Mouse (Mus musculus) stomach, embryonic 16.5 days (tissue): Measurements from ENCODE around the gene Mad2l1bp. TPM values are rescaled to one million over a fixed set of nuclear protein-coding genes. Genes with fewer than 3 reads are reported as not detected.
A peak's percentile ranks its signal among the peaks of the same experiment; 100 is the strongest.

ENCODE experiments used
- ATAC-seq: fragments of 200-750 bp; cut with Nextera tagmentation; 2 replicates; pipeline ENCODE4 v1.8.0; 2017; ENCODE audit warnings: moderate number of reproducible peaks, moderate TSS enrichment; ENCODE audit not compliant: insufficient read depth, low FRiP score
- H3K27ac ChIP-seq: fragments of 300-500 bp; sonication (generic); 2 replicates; pipeline ENCODE4 v1.5.1; 2014; ENCODE audit warnings: low read length
- H3K27me3 ChIP-seq: fragments of 300-500 bp; sonication (generic); 2 replicates; pipeline ENCODE4 v1.6.1; 2014; ENCODE audit warnings: low read length, control low read depth, mixed read lengths; ENCODE audit not compliant: control insufficient read depth, insufficient read depth
- H3K36me3 ChIP-seq: fragments of 300-500 bp; sonication (generic); 2 replicates; pipeline ENCODE4 v1.6.1; 2014; ENCODE audit warnings: low read length; ENCODE audit not compliant: control insufficient read depth, insufficient read depth
- H3K4me1 ChIP-seq: fragments of 300-500 bp; sonication (generic); 2 replicates; pipeline ENCODE4 v1.6.1; 2014; ENCODE audit warnings: low read length, control low read depth, mixed read lengths; ENCODE audit not compliant: control insufficient read depth, insufficient read depth
- H3K4me2 ChIP-seq: fragments of 300-500 bp; sonication (generic); 2 replicates; pipeline ENCODE4 v1.6.1; 2014; ENCODE audit warnings: low read depth, low read length, mixed read lengths
- H3K4me3 ChIP-seq: fragments of 300-500 bp; sonication (generic); replicated peaks from 2 replicates; pipeline ENCODE4 v1.5.1; 2014; ENCODE audit warnings: mild to moderate bottlenecking, low read length
- H3K9ac ChIP-seq: fragments of 300-500 bp; sonication (generic); 2 replicates; pipeline ENCODE4 v1.6.1; 2014; ENCODE audit warnings: low read length
- H3K9me3 ChIP-seq: fragments of 300-500 bp; sonication (generic); replicated peaks from 2 replicates; pipeline ENCODE4 v1.6.1; 2016; ENCODE audit warnings: low read length, control low read depth; ENCODE audit not compliant: control insufficient read depth
- WGBS: fragments of 180-500 bp; shearing (Covaris S2); extraction: QIAGEN DNeasy Blood & Tissue Kit; methylation state at CpG from one replicate; pipeline ENCODE4 v1.1.7; 2014; 5-methylcytosine and 5-hydroxymethylcytosine counted together
- polyA plus RNA-seq: library from polyadenylated mRNA; unstranded; fragments of >200 nt; fragmentation: Nextera tagmentation; extraction: Ambion mirVana; gene quantifications from 2 replicates; pipeline ENCODE4 v1.2.1, GENCODE M21; 2015

Mad2l1bp gene
- polyA plus RNA-seq, 1 experiment from 2014 or later, result 33.9 TPM

DNA sequence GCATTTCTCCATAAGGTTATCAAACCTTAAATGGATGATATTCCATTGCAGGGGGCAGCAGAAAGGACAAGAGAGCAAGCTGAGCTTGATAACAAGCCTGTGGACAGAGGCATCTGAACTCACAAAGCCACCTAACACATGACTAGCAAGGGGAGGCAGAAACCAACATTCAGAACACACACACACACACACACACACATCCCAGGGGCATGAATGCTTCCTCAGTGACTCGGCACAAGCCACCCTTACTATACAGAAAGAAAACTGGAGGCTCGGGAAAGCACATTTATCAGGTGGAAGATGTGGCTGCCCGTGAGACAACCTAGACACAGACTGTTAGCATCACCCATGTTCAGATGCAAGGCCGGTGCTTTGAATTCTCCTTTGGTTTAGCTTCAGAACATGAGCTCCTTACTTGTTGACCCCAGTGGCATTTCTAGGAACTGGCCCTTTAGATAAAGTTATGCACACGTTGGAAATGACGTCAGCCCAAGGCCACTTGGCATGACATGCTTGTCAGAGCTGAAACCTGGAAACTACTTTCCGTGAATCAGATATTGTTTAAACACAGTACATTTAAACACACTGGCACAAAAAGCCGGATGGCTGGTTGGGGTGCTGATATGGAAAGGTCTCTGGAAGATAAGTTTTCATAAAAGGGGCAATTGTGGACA, 14.7 kb downstream of the Mad2l1bp start:
- WGBS, result 63% methylated on average over 8 of the region's 8 CpGs
- no peak overlapping the region for H3K27ac ChIP-seq
- ATAC-seq, result no peak

DNA sequence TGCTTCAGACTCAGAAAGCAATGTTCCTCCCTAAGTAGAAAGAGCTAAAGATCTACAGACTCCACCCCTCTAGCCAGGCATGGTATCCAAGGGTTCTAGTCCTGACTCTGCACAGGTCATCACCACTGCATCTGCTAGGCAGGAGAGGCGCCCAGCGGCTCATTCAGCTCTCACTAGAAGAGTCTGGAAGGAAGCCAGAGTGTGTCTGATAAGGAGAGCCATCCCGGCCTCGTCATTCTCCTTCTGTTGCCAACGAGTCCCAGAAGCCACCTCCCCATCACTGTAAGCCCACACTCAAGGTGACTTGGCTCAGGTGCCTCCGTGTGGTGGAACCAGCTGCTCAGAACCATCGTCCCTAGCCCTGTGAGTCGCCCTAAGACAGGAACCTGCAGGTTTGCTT, 20.5 kb downstream of the Mad2l1bp start:
- ATAC-seq, result no peak

More for the DNA sequence above, 14.7 kb downstream of the Mad2l1bp start:
- no peaks in the 10 kb centered on the region for H3K36me3 ChIP-seq
- no peak overlapping the region for H3K4me2 ChIP-seq
- no peak overlapping the region for H3K4me3 ChIP-seq
- no peaks in the 10 kb centered on the region; the same call in 1 of the 2 replicates for H3K4me1 ChIP-seq
- no peaks in the 10 kb centered on the region for H3K27me3 ChIP-seq
- H3K9ac ChIP-seq, result no peak overlapping the region
- H3K9me3 ChIP-seq, result no peaks in the 10 kb centered on the region

DNA sequence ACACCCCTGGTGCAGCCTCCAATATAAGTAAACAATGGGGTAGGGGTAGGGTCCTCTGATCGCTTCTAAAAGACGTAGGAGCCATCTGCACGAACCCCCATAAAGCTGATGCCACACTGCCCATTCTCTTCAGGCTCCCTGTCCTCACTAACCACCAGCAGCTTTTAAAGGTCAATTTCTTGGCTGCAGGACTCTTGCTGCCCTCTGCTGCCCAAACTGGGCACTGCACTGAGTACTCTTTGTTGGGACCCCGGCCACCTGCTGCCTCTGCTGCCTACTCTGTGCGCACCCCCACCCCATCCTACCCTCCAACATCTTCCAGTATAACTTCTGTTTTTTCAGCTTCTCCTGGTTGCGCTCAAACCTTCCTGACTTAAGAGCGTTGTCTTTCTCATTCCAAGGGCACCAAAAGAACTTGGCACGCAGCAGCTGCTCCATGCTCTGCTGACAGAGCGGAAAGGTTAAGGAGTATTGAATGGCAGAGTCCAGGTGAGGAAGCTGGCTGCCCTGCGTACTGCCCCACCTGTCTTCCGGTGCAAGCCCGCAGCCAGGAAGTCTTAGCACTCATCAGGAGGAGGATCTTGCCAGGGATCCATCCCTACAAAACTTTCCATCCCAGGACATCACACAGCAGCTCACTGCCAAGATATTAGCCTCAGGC, 21.2 kb downstream of the Mad2l1bp start:
- WGBS, result 15% methylated on average over 12 of the region's 12 CpGs
- Histone ChIP-seq H3K4me1 (0 out of 2 replicates have a peak, but pooled peaks cover 2% of the 10 kb centered on the region), H3K27ac (no peak overlapping the region), H3K9me3 (no peaks in the 10 kb centered on the region), H3K36me3 (0 out of 2 replicates have a peak, but pooled peaks cover 9% of the 10 kb centered on the region), H3K27me3 (no peaks in the 10 kb centered on the region), H3K4me2 (no peak overlapping the region), H3K9ac (no peak overlapping the region), H3K4me3 (no peak overlapping the region)
- no peak; the same call in 1 of the 2 replicates for ATAC-seq

More for the DNA sequence above, 20.5 kb downstream of the Mad2l1bp start:
- no peak overlapping the region for H3K27ac ChIP-seq
- no peak overlapping the region for H3K9ac ChIP-seq
- WGBS, result 65% methylated on average over 8 of the region's 8 CpGs
- 0 out of 2 replicates have a peak, but pooled peaks cover 2% of the 10 kb centered on the region for H3K4me1 ChIP-seq
- 0 out of 2 replicates have a peak, but pooled peaks cover 6% of the 10 kb centered on the region for H3K36me3 ChIP-seq
- no peak overlapping the region for H3K4me3 ChIP-seq
- H3K9me3 ChIP-seq, result no peaks in the 10 kb centered on the region
- H3K4me2 ChIP-seq, result no peak overlapping the region
- H3K27me3 ChIP-seq, result no peaks in the 10 kb centered on the region

DNA sequence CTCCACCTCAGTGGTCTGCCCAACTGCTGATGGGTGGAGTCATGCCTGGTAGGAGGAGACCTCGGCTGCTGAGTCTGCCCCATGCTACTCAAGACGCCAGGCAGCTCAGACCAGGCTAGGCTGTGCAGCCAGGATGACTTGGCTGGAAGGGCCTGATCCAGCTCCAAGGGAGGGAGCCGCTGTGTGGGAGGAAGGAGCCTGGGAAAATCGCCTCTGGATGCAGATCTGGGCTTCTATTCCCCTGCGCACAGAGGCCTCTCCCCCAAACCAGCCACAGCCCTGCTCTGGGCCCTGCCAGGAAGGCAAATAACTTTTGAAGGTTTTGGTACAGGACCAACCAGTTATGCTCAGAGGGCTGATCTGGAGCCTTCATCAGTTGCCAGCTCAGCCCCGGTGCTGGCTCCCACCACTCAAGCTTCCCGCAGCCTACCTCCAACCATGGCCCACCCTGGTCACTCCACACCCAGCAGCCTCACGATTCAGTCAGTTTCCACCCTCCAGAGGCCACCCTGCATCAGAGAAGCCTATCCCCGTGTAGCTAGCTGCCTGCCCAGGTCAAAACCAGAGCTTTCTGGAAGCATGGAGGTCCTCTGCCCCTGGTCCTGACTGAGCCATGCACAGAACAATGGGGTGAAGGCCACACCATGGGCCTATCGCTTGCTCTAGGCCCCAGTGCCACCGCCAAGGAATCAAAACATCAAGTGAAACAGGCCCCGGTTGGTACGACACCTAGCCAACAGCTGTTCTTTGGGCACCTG, 23.4 kb downstream of the Mad2l1bp start:
- WGBS, result 71% methylated on average over 13 of the region's 13 CpGs
- Histone ChIP-seq H3K4me3 (no peak overlapping the region), H3K27ac (peak overlapping the region; percentile 54), H3K9me3 (no peaks in the 10 kb centered on the region), H3K9ac (peak overlapping the region; percentile 20; the same call in 1 of the 2 replicates), H3K27me3 (no peaks in the 10 kb centered on the region), H3K36me3 (0 out of 2 replicates have a peak, but pooled peaks cover 19% of the 10 kb centered on the region), H3K4me2 (no peak overlapping the region), H3K4me1 (0 out of 2 replicates have a peak, but pooled peaks cover 2% of the 10 kb centered on the region)
- ATAC-seq, result peak; percentile 34; the same call in 1 of the 2 replicates

DNA sequence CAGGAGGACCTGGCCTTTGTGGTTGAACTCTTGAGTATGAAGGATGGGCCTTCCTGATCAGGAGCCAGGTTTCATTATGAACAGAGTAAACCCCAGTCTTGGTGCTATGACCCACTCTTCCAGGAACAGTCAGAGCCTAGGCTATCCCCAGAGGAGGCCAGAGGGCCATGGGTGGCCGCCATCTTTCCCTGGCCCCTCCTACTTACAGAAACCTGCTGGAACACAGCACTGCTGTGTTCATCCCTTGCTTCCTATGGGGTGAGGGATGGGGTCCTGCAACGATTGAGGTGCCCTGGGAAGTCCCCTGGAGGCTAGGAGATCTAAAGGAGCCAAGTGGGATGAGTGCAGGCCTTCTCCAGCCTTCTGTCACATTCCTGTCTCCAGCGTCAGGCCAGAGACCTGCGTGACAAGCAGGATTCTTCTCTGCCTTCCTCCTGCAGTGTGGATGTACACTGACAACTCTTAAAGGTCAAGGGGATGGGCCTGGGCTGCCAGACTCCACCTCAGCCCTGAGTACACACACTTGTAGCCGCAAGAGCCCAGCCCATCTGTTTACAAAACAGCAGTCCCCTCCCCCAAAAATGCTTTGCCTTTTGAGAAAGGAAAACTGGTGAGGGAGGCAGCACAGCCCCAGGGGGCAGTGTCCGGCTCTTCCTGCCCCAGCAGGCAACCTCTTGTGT, 25.4 kb downstream of the Mad2l1bp start:
- H3K4me3 ChIP-seq, result no peak overlapping the region
- H3K9me3 ChIP-seq, result no peaks in the 10 kb centered on the region
- 0 out of 2 replicates have a peak, but pooled peaks cover 2% of the 10 kb centered on the region for H3K4me1 ChIP-seq
- 67% methylated on average over 6 of the region's 6 CpGs for WGBS
- H3K27ac ChIP-seq, result no peak overlapping the region
- H3K4me2 ChIP-seq, result no peak overlapping the region
- peaks cover 29% of the 10 kb centered on the region; the same call in 1 of the 2 replicates for H3K36me3 ChIP-seq
- H3K27me3 ChIP-seq, result no peaks in the 10 kb centered on the region
- no peak overlapping the region for H3K9ac ChIP-seq
- ATAC-seq, result no peak

DNA sequence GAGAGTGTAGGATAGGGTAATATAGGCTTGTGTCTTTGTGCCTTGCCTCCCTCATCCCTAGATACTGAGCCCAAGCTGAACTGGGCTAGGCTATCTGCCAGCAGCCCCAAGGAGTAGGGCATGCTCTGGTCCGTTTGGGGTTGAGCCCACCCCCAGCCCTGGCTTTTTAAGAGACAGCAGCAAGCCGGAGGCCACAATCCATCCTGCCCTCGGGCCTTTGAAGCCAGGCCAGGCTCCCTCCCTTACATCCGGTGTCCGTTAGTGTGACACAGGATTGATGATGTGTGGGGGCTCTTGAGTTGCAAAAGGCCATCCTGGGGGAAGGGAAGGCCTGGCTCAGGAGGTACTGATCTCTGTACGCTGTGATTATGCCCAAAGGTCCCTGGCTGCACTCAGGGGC, 26.7 kb downstream of the Mad2l1bp start:
- no peak for ATAC-seq
- peaks cover 29% of the 10 kb centered on the region; the same call in 1 of the 2 replicates for H3K36me3 ChIP-seq
- 54% methylated on average over 6 of the region's 6 CpGs for WGBS

DNA sequence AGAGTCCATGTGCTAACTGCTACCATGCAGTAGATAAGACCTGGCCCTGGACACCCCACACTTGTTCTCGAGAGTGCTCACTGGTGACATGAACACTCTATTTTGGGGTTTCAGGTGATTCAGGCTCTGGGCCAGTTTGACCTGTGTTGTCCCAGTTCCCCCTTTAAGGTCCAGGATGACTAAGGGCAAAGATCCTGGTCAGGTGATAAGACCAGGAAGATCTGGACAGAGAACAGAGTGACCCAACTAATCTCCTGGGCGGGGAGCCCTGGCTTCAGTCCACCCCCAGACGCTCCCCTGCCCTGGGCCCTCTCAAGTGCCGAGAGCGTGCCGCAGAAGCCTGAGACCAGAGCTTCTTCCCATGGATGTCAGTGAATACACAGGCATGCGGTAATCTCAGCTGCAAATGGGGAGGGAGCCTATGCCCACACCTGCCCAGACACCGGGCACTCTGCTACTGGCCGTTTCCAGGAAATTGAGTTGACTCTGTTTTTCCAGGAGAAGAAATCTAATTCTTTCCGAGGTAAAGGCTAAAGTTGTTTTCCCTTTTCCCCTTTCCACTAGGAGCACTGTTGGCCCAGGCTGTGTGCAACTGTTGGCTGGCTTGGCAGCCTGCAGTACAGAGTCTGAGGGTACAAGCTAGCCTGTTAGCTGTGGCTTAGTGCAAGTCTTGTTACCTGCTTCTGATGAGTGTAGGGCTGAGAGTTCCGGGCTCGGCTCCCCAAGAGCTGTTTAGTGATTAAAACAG, 29.2 kb downstream of the Mad2l1bp start:
- Histone ChIP-seq H3K4me1 (no peaks in the 10 kb centered on the region), H3K27me3 (no peaks in the 10 kb centered on the region), H3K9me3 (no peaks in the 10 kb centered on the region), H3K9ac (no peak overlapping the region), H3K4me3 (no peak overlapping the region), H3K4me2 (no peak overlapping the region), H3K27ac (no peak overlapping the region), H3K36me3 (peaks cover 32% of the 10 kb centered on the region; the same call in 1 of the 2 replicates)
- ATAC-seq, result no peak
- 88% methylated on average over 12 of the region's 12 CpGs for WGBS

More for the DNA sequence above, 26.7 kb downstream of the Mad2l1bp start:
- Histone ChIP-seq H3K9me3 (no peaks in the 10 kb centered on the region), H3K4me2 (no peak overlapping the region), H3K4me1 (no peaks in the 10 kb centered on the region), H3K9ac (no peak overlapping the region), H3K27me3 (no peaks in the 10 kb centered on the region), H3K27ac (no peak overlapping the region), H3K4me3 (no peak overlapping the region)

DNA sequence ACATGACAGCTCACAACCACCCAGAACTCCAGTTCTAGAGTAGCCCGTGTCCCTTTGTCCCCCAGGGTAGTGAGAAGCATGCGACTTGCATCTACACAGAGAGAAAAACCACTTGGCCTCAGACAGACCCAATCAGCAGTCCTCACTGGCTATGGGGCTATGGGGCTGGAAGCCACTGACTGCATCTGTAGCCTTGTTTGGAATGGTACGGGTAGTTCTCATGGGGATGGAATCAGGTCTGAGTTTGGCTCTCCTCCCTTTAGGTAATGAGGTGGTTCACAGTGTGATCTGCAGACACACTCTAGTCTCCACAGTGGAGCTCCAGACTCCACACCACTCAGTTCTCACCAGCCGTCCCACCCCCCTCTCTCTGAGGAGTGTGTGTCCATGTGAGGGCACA, 30.1 kb downstream of the Mad2l1bp start:
- no peak overlapping the region for H3K4me3 ChIP-seq
- no peak overlapping the region for H3K27ac ChIP-seq
- no peaks in the 10 kb centered on the region for H3K27me3 ChIP-seq
- WGBS, result 88% methylated on average over 4 of the region's 4 CpGs
- ATAC-seq, result no peak
- H3K36me3 ChIP-seq, result peaks cover 33% of the 10 kb centered on the region; the same call in 1 of the 2 replicates
- H3K9ac ChIP-seq, result no peak overlapping the region
- no peak overlapping the region for H3K4me2 ChIP-seq
- H3K9me3 ChIP-seq, result no peaks in the 10 kb centered on the region
- peaks cover 2% of the 10 kb centered on the region; the same call in 1 of the 2 replicates for H3K4me1 ChIP-seq
